Mouse (Mus musculus): Measurements from ENCODE around the gene Selenos. TPM values are rescaled to one million over a fixed set of nuclear protein-coding genes. Genes with fewer than 3 reads are reported as not detected.

Gene Selenos
- polyA plus RNA-seq, 1 experiment from 2014 or later: 136 TPM

DNA sequence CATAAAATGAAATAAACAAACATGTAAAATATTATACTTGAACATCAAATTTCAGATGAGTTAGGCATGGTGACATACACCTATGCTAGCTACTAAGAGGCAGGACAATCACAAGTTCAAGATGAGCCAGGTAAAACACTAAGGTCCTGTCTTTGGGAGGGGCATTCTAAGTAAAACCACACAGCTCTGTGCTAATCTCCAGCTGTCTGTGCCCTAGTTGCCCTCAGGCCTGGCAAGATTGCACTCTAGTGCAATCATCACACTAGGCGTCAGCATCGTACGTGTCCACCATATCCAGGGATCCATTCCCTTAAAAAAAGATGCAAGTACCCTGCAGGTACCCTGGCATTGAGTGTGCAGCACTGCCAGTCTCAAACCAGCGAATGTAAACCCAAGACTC is 57.9 kb downstream of the Selenos start:
- Histone ChIP-seq H3K4me3 (replicated peaks; ENCODE audit: low read length) (no peak overlapping the region), H3K27ac (ENCODE audit: low read length) (no peak overlapping the region), H3K36me3 (ENCODE audit: control insufficient read depth, insufficient read depth, low read length) (no peaks in the 10 kb centered on the region), H3K27me3 (ENCODE audit: control insufficient read depth, insufficient read depth, low read length) (no peaks in the 10 kb centered on the region), H3K9ac (ENCODE audit: low read length) (no peak overlapping the region), H3K4me2 (ENCODE audit: low read depth, low read length) (no peak overlapping the region), H3K9me3 (replicated peaks; ENCODE audit: control insufficient read depth, low read length) (no peaks in the 10 kb centered on the region), H3K4me1 (ENCODE audit: control insufficient read depth, insufficient read depth, low read length) (peaks cover 32% of the 10 kb centered on the region)
- WGBS: 91% methylated on average over 4 of the region's 4 CpGs
- ATAC-seq (ENCODE audit: insufficient read depth, low FRiP score): no peak

DNA sequence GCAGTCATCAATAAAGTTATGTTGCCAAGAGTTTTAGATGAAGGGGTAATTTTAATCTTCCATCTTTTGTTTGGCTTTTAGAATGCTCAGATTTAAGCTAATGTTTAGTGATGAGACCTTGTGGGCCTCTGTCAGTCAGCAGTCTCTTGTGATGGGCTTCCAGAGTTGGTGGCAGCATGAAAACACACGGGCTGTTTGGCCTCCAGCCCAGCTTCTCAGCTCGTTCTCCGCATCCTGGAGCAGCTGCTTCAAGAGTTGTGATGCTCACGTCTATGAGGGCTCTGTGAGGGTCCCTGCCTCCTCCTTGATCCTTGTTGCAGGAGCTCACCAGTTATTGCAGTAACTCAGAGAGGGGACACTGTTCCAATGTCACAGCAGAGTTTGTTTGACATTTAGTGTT is 58.9 kb downstream of the Selenos start:
- WGBS: 35% methylated on average over 4 of the region's 4 CpGs
- no peak overlapping the region for H3K4me3 ChIP-seq (replicated peaks; ENCODE audit: low read length)
- H3K4me2 ChIP-seq (ENCODE audit: low read depth, low read length): no peak overlapping the region
- peaks cover 32% of the 10 kb centered on the region for H3K4me1 ChIP-seq (ENCODE audit: control insufficient read depth, insufficient read depth, low read length)
- H3K9ac ChIP-seq (ENCODE audit: low read length): no peak overlapping the region
- no peaks in the 10 kb centered on the region for H3K9me3 ChIP-seq (replicated peaks; ENCODE audit: control insufficient read depth, low read length)
- H3K27me3 ChIP-seq (ENCODE audit: control insufficient read depth, insufficient read depth, low read length): no peaks in the 10 kb centered on the region
- no peak for ATAC-seq (ENCODE audit: insufficient read depth, low FRiP score)
- H3K27ac ChIP-seq (ENCODE audit: low read length): no peak overlapping the region
- H3K36me3 ChIP-seq (ENCODE audit: control insufficient read depth, insufficient read depth, low read length): no peaks in the 10 kb centered on the region

DNA sequence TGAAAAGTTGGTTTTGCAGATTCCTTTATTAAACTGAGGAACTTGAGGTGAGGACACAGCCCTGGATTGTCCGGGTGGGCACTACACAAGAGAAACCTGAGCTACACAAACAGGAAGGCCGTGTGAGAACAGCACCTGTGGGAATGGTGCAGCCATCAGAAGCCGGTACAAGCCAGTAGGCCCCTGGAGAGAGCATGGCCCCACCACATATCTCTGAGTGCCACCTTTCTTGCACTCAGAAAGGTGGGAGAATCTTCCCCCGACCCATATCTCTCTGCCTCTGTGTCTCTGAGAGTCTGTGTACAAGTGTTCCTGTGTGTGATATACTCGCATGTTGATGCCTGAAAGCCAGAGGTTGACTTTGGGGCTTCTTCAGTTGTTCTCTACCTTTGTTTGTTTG is 59.4 kb downstream of the Selenos start:
- ATAC-seq (ENCODE audit: insufficient read depth, low FRiP score): no peak
- 77% methylated on average over 5 of the region's 5 CpGs for WGBS
- no peaks in the 10 kb centered on the region for H3K9me3 ChIP-seq (replicated peaks; ENCODE audit: control insufficient read depth, low read length)
- H3K9ac ChIP-seq (ENCODE audit: low read length): no peak overlapping the region
- no peaks in the 10 kb centered on the region for H3K27me3 ChIP-seq (ENCODE audit: control insufficient read depth, insufficient read depth, low read length)
- H3K4me3 ChIP-seq (replicated peaks; ENCODE audit: low read length): no peak overlapping the region
- H3K4me2 ChIP-seq (ENCODE audit: low read depth, low read length): no peak overlapping the region
- no peak overlapping the region for H3K27ac ChIP-seq (ENCODE audit: low read length)
- no peaks in the 10 kb centered on the region for H3K36me3 ChIP-seq (ENCODE audit: control insufficient read depth, insufficient read depth, low read length)
- H3K4me1 ChIP-seq (ENCODE audit: control insufficient read depth, insufficient read depth, low read length): peaks cover 32% of the 10 kb centered on the region

Other genes starting within 250 kb of the Selenos start
- 3.7 and 4.3 TPM in 2 replicates for gene Pcsk6, start 217.9 kb upstream of the Selenos start, polyA plus RNA-seq (2015; fragmentation: Nextera tagmentation; extraction: Ambion mirVana)
- not detected in 2 replicates for gene Gm45213, start 36.0 kb upstream of the Selenos start, polyA plus RNA-seq (2015; fragmentation: Nextera tagmentation; extraction: Ambion mirVana)
- 126 and 143 TPM in 2 replicates for gene Snrpa1, start 20.6 kb upstream of the Selenos start, polyA plus RNA-seq (2015; fragmentation: Nextera tagmentation; extraction: Ambion mirVana)
- gene Chsy1, start 29.9 kb downstream of the Selenos start, polyA plus RNA-seq (2015; fragmentation: Nextera tagmentation; extraction: Ambion mirVana): 10.2 and 12.1 TPM in 2 replicates